Mouse (Mus musculus) small intestine, adult 2 months (tissue): Measurements from ENCODE around the gene Fbxo47.

ENCODE experiments used
- CTCF ChIP-seq: fragments of 200-500 bp; IDR thresholded peaks from 2 replicates; pipeline ENCODE4 v1.5.1; 2012; ENCODE audit warnings: low read depth, mild to moderate bottlenecking, control low read depth, inconsistent platforms, low read length, moderate library complexity, mixed read lengths; ENCODE audit not compliant: insufficient replicate concordance, insufficient read length; ENCODE audit errors: extremely low read depth
- POLR2A ChIP-seq: fragments of 200-500 bp; IDR thresholded peaks from 2 replicates; pipeline ENCODE4 v1.6.1; 2012; ENCODE audit warnings: low read depth, mild to moderate bottlenecking, control low read depth, inconsistent platforms, low read length, moderate library complexity

- TF ChIP-seq CTCF (no peak), POLR2A (no peak)
These were observed 64.0 kb downstream of the Fbxo47 start for GRCm38 (mm10) chr11:97819923-97820322.
